Mouse (Mus musculus) left cerebral cortex, adult 8-10 months (tissue): ENCODE measurements around the gene Olfr769. TPM values are rescaled to one million over a fixed set of nuclear protein-coding genes. Genes with fewer than 3 reads are reported as not detected.
"Not testable (repeated sequence)": the region's sequence is repeated elsewhere in the genome, so short reads cannot be mapped to it uniquely, and the experiment has no call there.

Experiments
- DNase-seq, 2 experiments: peaks; one replicate each; pipeline ENCODE4 v3.0.0; 2022; ENCODE audit warnings: low spot score in 2 of 2
- total RNA-seq, 4 experiments: library from RNA; stranded (reverse); gene quantifications; 2 replicates each; pipeline ENCODE4 v1.2.4; 2022

Olfr769 gene
- total RNA-seq = not detected

DNA sequence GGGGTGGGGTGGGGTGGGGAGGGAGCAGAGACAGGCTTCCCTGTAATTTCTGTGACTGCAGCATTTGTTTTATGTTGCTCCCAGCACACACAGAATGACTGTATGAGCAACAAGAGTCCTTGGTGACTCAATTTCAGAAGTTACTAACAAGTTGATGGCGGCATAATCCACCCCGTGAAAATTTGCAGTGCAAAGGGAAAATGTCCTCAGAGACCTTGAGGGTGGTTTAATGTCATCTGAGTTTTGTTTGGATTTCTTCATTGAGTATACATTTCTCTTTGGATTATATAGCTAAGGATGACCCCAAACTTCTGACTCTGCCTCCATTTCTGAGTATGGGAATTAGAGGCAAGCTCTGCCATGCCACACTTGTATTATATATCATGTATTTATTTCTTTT lies at the start of gene Olfr769:
Olfr769 (minus strand) TSS at position 101 of the 400 bp plus-strand sequence.
- no peak for DNase-seq

DNA sequence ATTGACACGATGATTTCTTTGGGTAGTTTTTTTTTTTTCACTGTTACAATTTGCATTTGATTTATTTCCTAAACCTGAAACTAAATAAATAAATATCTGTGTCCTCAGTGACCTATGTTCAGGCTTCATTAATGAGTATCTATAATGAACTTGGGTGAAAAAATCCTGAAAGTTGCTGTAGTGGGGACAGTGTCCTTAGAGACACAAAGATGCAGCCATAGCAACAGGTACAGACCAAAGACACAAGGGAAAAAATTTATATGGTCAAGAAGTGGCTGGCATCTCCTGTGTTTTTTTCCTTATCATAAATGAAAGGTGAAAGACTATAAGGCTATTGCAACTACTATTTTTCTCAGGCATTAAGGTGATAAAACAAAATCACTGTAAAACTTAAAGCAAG lies 47.0 kb upstream of the Olfr769 start, which contains the start of gene Olfr771:
Olfr771 (minus strand) TSS at position 101 of the 400 bp plus-strand sequence.
- DNase-seq = no peak

DNA sequence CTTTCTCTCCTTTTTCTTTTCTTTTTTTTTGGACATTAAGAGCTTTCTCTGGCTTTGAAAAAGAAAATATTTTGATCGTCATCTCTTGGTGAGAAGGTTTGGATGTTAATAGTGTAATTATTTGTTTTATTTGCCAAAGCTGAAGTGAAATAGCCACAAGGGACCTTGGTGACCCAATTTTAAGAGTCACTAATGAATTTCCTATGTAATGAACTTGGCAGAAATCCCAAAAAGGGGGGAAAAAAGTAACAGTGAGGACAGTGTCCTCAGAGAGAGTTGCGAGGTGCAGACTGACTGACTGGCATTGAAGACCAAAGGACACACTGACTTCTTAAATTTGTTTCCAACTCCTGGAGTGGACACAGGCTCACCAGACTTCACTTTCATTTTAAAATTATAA lies 21.2 kb upstream of the Olfr769 start, which contains the start of gene Olfr770:
Olfr770 (minus strand) TSS at position 101 of the 400 bp plus-strand sequence.
- DNase-seq = no peak

GRCm38 (mm10) chr10:129115146-129115545 lies 2.5 kb downstream of the Olfr769 start:
- DNase-seq = no peak

DNA sequence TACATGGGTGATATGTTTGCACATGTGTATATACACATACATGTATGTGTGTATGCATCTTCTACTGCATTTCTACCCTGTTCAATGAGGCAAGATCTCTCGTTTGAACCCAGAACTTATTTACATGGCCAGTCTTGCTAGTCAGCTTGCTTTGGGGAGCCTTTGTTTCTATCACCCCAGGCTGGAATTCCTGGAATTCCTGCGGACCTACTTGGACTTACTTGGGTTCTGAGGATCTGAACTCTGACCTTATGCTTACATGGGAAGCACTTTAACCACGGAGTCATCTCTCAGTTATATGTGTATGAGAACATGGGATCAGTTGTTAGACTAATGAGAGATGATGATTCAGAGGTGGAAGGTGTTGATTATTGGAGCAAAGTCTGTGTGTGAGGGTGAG lies 16.4 kb downstream of the Olfr769 start:
- no peak for DNase-seq

GRCm38 (mm10) chr10:129099275-129099674 lies 18.4 kb downstream of the Olfr769 start, which contains the start of gene Olfr768:
Gene Olfr768 (minus strand): TSS chr10:129099375.
- DNase-seq = no peak

DNA sequence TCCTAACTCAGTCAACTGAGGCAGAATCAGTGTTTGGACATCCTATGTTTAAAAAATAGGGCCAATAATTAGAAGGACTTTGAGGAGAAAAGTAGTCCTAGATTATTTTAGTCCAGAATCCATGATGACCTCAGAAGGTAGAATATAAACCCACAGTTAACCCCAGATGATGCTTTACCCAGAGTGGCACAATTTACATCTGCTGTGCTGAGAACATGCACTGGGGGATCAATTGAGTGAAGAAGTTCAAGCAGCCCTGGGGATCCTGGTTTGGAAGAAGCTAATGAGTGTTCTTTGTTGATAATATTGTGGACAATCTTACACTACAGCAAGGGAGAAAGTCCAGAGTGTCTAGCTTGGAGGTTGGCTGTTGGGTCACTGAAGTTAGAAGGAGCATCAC lies 34.9 kb downstream of the Olfr769 start, which contains the start of gene Olfr767:
Olfr767 (minus strand) TSS at position 101 of the 400 bp plus-strand sequence.
- DNase-seq = not testable (repeated sequence)

DNA sequence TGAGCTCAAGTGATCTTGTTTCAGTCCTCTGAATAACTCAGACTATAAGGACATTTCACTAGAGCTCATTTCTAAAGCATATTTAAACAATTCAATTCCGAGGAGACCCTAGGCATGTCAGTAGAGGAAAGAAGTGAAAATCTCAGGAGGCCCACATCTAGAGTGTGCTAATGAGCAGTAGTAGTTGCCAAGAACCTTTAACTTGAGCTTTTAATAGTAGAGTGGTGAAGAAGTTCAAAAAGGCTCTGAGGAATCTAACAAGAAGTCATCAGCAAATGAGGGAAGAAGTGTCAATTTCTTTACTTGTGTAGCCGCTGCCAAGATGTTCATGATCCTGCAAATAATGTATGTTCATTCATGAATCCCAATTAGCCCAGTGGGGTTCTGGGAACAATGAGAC lies 48.8 kb downstream of the Olfr769 start, which contains the start of gene Olfr766-ps1:
Olfr766-ps1 (minus strand) TSS at position 101 of the 400 bp plus-strand sequence.
- DNase-seq = no peak

Other genes with a start within 250 kb of the Olfr769 start
- 10 to 100 TPM; 13.3 to 15.2 (median 13.9) TPM for gene Gdf11, start 226.1 kb downstream of the Olfr769 start, total RNA-seq
- 100 to 1,000 TPM in 2 of 4 experiments, 10 to 100 TPM in 2; 67.2 to 139 (median 94.1) TPM for gene Cd63, start 216.9 kb downstream of the Olfr769 start, total RNA-seq
- gene Rdh5, start 195.0 kb downstream of the Olfr769 start, total RNA-seq = 10 to 100 TPM in 2 of 4 experiments, 1 to 10 TPM in 2; 5.0 to 12.3 (median 8.9) TPM
- 100 to 1,000 TPM in 1 of 4 experiments, 10 to 100 TPM in 3; 83.3 to 106 (median 89.5) TPM for gene Bloc1s1, start 193.8 kb downstream of the Olfr769 start, total RNA-seq
- gene Itga7, start 184.0 kb downstream of the Olfr769 start, total RNA-seq = 10 to 100 TPM; 12.6 to 15.5 (median 13.9) TPM
- gene Mettl7b, start 156.9 kb downstream of the Olfr769 start, total RNA-seq = not detected
- gene Olfr9, start 128.4 kb downstream of the Olfr769 start, total RNA-seq = not detected
- not detected for gene Olfr763, start 107.1 kb downstream of the Olfr769 start, total RNA-seq
- not detected for gene Olfr764-ps1, start 78.0 kb downstream of the Olfr769 start, total RNA-seq
- not detected for gene Olfr765, start 67.9 kb downstream of the Olfr769 start, total RNA-seq
- gene Olfr766-ps1, start 48.9 kb downstream of the Olfr769 start, total RNA-seq = not detected
- not detected for gene Olfr767, start 35.0 kb downstream of the Olfr769 start, total RNA-seq
- not detected for gene Olfr768, start 18.5 kb downstream of the Olfr769 start, total RNA-seq
- not detected for gene Olfr770, start 21.1 kb upstream of the Olfr769 start, total RNA-seq
- not detected for gene Olfr771, start 46.9 kb upstream of the Olfr769 start, total RNA-seq
- not detected for gene Olfr772, start 60.1 kb upstream of the Olfr769 start, total RNA-seq
- gene Olfr773, start 69.6 kb upstream of the Olfr769 start, total RNA-seq = not detected
- gene Olfr774, start 118.3 kb upstream of the Olfr769 start, total RNA-seq = not detected
- not detected for gene Olfr775, start 130.6 kb upstream of the Olfr769 start, total RNA-seq
- not detected for gene Olfr776, start 141.3 kb upstream of the Olfr769 start, total RNA-seq
- gene Olfr777, start 153.6 kb upstream of the Olfr769 start, total RNA-seq = not detected
- gene Olfr780, start 200.3 kb upstream of the Olfr769 start, total RNA-seq = not detected
- not detected for gene Olfr781, start 211.0 kb upstream of the Olfr769 start, total RNA-seq
- gene Olfr782, start 231.0 kb upstream of the Olfr769 start, total RNA-seq = not detected